Mouse (Mus musculus): ENCODE measurements around the gene Rab3il1. TPM values are rescaled to one million over a fixed set of nuclear protein-coding genes. Genes with fewer than 3 reads are reported as not detected.

Gene Rab3il1
- total RNA-seq, 4 experiments from 2014 or later, result 9.2 to 12.7 (median 11.1) TPM

DNA sequence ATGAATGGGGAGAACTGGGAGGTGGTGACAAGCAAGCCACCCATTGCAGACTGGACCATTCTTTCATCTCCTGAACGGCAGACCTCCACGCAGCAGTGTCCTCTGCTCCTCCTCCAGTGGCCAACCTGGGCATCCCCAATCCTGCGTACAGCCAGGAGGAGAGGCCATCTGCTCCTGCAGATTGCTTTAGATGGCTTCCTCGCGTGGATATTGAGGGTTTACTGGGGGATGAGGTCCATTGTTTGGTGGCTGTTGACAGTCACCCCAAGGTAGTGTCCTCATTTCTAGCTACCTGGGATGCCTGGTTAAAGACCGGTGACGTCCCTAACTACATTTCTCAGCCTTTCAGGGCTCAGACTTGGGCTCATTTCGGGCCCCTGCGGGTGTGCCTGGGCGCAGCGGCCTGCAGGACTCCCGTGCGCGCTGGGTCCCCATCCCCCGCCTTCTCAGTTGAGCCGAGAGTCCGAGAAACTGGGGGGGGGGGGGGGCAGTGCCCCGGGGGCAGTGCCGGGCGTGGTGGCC is 39.5 kb downstream of the Rab3il1 start:
- no peak for DNase-seq (ENCODE audit: low spot score in 2 of 2)

- peak; percentile 51 to 72 for DNase-seq (ENCODE audit: low spot score in 2 of 2)
These were observed 40.1 kb downstream of the Rab3il1 start, which contains the start of gene Fads3 for GRCm38 (mm10) chr19:10041388-10042148. TSS of gene Fads3 (plus strand) at chr19:10041569.

DNA sequence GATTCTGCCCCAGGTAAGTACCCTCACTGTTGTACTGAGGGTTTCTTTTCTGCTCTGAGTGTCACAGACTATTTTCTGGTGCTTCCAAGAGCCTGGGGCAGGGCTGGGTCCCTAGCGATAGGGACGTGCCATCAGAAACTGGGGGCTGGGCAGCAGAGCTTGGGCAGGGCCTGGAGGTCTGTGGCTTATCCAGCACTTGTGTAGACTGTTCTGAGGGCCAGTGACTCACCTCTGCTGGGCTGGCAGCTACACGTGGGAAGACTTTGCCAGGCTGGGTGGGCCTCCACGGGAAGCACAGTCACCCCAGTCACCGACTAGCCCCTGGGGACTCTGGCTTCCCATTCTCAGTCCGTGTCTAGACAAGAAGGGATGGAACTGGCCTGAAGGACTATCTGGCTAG is 40.8 kb downstream of the Rab3il1 start:
- no peak for DNase-seq (ENCODE audit: low spot score in 2 of 2)

DNA sequence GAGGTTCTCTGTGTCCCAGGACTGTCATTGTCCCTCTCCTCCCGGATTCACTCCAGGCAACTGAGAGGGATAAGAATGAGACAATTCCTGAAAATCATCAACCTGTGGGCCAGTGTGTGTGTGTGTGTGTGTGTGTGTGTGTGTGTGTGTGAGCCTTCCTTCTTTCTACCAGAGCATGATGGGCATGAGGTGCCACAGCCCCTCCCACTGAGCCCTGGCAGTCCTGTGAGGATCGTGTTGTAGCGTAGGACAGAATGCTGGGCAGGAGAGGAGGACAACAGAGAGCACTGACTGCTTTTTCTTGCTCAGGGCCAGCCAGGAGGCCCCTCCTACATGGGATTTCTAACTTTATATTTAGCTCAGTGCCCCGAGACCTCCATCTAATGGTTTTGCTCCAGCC is 41.3 kb downstream of the Rab3il1 start:
- no peak for DNase-seq (ENCODE audit: low spot score in 2 of 2)

- DNase-seq (ENCODE audit: low spot score in 2 of 2), result no peak
These were observed 42.2 kb downstream of the Rab3il1 start for GRCm38 (mm10) chr19:10043643-10044042.

GRCm38 (mm10) chr19:10045707-10046106 is 44.2 kb downstream of the Rab3il1 start:
- no peak for DNase-seq (ENCODE audit: low spot score in 2 of 2)

DNA sequence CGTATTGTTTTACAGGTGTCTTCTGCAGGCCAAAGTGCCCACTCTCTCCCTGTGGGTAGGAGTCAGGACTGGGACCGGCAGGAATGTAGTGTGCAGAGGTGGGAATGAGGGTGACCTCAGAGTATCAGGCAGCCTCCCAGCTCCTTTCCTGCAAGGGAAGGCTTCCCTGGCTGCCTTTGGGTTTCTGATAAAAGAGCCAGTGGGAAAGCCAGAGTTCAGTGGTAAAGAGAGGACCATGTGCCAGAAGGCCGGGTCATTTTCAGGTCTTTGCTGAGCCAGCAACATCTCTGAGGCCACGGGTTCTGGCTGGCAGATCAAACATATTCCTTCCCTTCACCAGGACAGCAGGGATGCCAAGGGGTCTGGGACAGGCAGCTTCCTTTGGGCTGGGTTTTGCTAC is 44.9 kb downstream of the Rab3il1 start:
- no peak for DNase-seq (ENCODE audit: low spot score in 2 of 2)

- DNase-seq (ENCODE audit: low spot score in 2 of 2), result no peak
These were observed 45.5 kb downstream of the Rab3il1 start for GRCm38 (mm10) chr19:10046983-10047382.

DNA sequence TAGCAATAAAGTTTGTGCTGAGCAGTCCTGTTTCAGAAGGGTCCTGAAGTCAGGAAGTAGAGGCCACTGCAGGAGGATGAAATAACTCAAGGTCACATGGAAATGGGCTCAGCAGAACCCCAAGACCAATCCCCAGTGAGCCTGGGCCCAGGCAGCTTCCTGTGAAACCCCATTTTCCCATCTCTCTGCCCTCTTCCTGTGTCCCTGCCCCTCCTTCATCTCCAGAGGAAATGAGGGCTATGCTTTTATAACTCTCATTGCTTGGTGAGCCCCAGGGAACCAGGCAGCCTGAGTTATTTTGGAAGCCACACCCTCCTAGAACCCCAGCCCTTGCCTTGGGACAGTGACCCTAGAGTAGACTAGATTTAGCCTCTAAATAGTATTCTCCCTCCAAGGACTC is 48.1 kb downstream of the Rab3il1 start:
- no peak for DNase-seq (ENCODE audit: low spot score in 2 of 2)

DNA sequence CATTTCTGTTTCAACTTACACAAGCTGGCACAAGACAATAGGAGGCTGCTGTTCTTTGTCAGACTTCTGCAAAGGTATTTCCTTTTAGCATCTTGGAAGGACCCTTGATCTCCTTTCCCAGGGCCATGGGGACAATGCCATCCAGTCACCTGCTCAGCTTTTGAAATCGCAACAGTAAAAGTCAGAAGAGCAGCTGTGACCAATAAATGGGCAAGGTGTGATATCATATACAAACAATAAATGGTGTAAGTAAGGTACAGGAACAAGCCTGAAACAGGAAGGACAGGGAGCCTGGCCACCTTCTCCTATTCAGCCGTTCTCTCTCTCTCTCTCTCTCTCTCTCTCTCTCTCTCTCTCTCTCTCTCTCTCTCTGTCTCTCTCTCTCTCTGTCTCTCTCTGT is 49.0 kb downstream of the Rab3il1 start:
- DNase-seq (ENCODE audit: low spot score in 2 of 2), result no peak

DNA sequence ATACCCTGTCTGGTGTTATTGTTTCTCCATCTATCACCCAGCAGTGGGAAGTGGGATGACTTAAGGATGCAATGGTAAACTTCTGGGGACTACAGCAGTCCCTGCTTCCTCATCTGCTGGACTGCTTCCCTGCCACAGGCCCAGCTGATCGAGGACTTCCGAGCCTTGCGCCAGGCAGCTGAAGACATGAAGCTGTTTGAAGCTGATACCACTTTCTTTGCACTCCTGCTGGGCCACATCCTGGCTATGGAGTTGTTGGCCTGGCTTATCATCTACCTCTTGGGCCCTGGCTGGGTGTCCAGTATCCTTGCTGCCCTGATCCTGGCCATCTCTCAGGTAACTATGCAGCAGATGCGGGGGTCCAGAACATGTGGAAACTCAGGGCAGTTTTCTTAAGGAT is 51.2 kb downstream of the Rab3il1 start:
- DNase-seq (ENCODE audit: low spot score in 2 of 2), result no peak

DNA sequence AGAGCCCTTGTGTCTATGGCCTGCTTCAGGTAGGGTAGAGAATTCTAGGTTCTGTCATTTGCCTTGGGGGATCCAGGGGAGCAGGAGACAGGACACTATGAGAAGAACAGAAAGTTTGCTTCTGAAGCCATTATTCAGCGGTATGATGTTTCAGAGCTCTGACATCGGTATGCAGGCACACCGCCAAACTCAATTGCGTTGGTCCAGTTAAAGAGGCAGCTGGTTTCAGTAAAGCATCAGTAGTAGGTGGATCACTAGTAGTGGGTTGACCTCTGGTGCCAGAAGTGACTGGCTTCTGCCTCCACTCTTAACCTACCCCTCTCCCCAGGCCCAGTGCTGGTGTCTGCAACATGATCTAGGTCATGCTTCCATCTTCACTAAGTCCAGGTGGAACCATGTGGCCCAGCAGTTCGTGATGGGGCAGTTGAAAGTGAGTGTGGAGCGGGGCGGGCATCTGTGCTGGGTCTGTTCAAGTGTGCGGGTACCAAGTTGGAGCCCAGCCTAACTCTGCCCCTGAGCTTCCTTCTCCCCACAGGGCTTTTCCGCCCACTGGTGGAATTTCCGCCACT is 52.3 kb downstream of the Rab3il1 start:
- DNase-seq (ENCODE audit: low spot score in 2 of 2), result no peak

DNA sequence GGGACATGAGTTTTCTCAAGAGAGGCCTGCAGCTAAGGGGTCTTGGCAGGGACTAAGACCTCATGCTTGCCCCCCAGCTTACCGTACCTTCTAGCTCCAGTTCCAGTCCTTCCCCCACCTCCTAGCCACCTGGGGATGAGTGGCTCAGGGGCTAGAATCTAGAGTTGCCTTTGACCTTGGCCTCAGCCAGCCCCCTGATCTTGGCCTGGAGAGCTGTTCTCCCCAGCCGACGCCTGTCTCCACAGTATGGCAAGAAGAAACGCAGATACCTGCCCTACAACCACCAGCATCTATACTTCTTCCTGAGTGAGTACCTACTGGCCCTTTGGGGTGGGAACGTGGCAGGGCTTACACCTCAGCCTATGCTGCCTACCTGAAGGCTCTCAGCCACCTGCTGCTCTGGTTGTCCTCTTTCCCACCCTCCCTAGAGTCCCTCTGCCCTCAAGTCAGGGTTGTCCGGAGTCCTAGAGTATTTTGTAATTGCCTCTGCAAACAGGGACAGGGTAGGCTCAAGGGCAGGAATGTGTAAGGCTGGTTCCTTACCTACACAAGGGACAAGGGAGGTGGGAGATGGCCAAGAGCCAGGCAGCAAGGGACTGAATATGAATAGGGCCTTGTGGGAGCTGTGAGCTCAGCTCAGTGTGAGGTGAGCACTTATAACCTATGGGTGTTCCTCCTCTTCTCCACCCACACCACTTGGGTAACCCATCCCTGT is 53.0 kb downstream of the Rab3il1 start:
- DNase-seq (ENCODE audit: low spot score in 2 of 2), result no peak

DNA sequence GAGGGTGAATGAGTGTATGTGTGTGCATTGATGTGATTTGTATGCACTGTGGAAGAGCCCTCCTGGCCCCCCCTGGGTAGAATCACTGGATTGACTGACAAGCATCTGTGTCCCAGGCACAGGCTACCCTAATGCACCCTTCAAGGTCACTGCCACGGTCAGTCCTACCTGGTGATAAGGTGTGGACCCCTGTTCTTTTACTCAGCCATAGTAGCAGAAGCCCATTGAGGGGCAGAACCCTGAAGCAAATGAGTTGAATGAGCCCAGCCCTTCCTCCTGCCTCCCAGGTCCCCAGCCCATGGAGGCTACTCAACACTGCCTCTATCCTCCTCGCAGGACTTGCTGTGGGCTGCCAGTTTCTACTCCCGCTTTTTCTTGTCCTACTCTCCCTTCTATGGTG is 53.8 kb downstream of the Rab3il1 start:
- DNase-seq (ENCODE audit: low spot score in 2 of 2), result no peak

- no peak for DNase-seq (ENCODE audit: low spot score in 2 of 2)
These were observed 54.6 kb downstream of the Rab3il1 start for GRCm38 (mm10) chr19:10055783-10056660.

DNA sequence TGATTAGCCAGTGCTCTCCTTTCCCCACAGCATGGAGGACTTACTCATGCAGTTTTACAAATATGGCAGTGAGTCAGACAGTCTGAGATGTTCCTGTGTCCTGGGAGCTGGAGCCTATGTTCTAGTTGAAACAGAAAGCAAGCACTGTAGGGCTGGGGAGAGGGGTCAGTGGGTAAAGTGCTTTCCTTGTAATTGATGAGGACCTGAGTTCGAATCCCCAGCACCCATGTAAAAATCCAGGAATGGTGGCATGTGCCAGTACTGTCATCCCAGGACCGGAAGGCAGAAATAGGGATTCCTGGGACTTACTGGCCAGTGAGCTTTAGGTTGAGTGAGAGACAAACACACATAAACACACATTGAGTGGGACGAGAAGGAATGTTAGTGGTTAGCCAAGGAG is 55.2 kb downstream of the Rab3il1 start:
- no peak for DNase-seq (ENCODE audit: low spot score in 2 of 2)

GRCm38 (mm10) chr19:10057486-10058351 is 56.2 kb downstream of the Rab3il1 start:
- no peak for DNase-seq (ENCODE audit: low spot score in 2 of 2)

GRCm38 (mm10) chr19:10058352-10058825 is 56.9 kb downstream of the Rab3il1 start:
- no peak for DNase-seq (ENCODE audit: low spot score in 2 of 2)

DNA sequence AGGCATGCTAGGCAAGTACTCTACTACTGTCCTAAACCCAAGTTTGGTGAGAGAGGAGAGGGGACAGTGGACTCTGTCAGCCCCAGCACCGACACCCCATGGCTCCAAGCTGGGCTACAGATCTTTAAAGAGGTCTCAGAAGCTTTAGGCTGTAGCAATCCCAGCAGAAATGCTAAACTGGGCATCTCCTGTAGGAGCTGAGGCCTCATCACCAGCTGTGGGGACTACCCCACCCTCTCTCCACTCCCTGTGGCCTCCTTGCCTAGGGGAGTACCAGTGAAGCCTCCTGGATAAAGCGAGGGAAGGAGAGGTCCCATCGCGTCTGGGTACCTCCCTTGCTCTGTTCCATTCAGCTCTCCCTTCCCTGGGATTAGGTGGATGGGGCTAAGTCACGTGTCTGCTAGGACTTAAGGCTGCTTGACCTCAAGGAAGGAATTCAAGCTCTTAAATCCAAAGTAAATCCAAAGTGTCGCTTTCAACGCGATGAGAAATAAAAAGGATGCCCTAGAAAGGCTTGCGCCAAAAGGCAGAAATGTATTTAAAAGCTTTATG is 57.5 kb downstream of the Rab3il1 start:
- DNase-seq (ENCODE audit: low spot score in 2 of 2), result no peak

Measured in left cerebral cortex, adult 8-10 months (tissue).